Mouse (Mus musculus): ENCODE data around the gene C130074G19Rik.
A peak's percentile ranks its signal among the peaks of the same experiment; 100 is the strongest.

C130074G19Rik gene

GRCm38 (mm10) chr1:184872069-184872819 is 10.8 kb downstream of the C130074G19Rik start:
- peak; percentile 83 for DNase-seq

- DNase-seq = peak; percentile 69
Measured at GRCm38 (mm10) chr1:184871506-184871905, 11.5 kb downstream of the C130074G19Rik start.

- DNase-seq = no peak
Measured at GRCm38 (mm10) chr1:184870646-184871385, 12.2 kb downstream of the C130074G19Rik start.

GRCm38 (mm10) chr1:184869939-184870565 is 13.0 kb downstream of the C130074G19Rik start:
- peak; percentile 87 for DNase-seq

- DNase-seq = no peak
Measured at GRCm38 (mm10) chr1:184867640-184868120, 15.3 kb downstream of the C130074G19Rik start.

- DNase-seq = peak; percentile 57
Measured at GRCm38 (mm10) chr1:184864381-184864801, 18.6 kb downstream of the C130074G19Rik start.

GRCm38 (mm10) chr1:184862636-184863035 is 20.4 kb downstream of the C130074G19Rik start:
- no peak for DNase-seq

GRCm38 (mm10) chr1:184861551-184861950 is 21.5 kb downstream of the C130074G19Rik start:
- DNase-seq = no peak

- DNase-seq = no peak
Measured at GRCm38 (mm10) chr1:184860276-184860675, 22.7 kb downstream of the C130074G19Rik start.

GRCm38 (mm10) chr1:184858253-184858652 is 24.8 kb downstream of the C130074G19Rik start:
- DNase-seq = peak; percentile 71

- DNase-seq = no peak
Measured at GRCm38 (mm10) chr1:184857216-184857615, 25.8 kb downstream of the C130074G19Rik start.

GRCm38 (mm10) chr1:184853922-184854321 is 29.1 kb downstream of the C130074G19Rik start:
- no peak for DNase-seq

GRCm38 (mm10) chr1:184853339-184853738 is 29.7 kb downstream of the C130074G19Rik start:
- DNase-seq = peak; percentile 76

- peak; percentile 97 for DNase-seq
Measured at GRCm38 (mm10) chr1:184851741-184852618, 31.0 kb downstream of the C130074G19Rik start.

GRCm38 (mm10) chr1:184851166-184851565 is 31.9 kb downstream of the C130074G19Rik start:
- peak; percentile 82 for DNase-seq

- no peak for DNase-seq
Measured at GRCm38 (mm10) chr1:184846973-184847372, 36.0 kb downstream of the C130074G19Rik start.

- peak; percentile 75 for DNase-seq
Measured at GRCm38 (mm10) chr1:184846092-184846750, 36.8 kb downstream of the C130074G19Rik start, which contains the start of gene Marc2. Gene Marc2, minus strand, starts transcription at chr1:184846451.

GRCm38 (mm10) chr1:184845111-184846071 is 37.6 kb downstream of the C130074G19Rik start:
- peak; percentile 90 for DNase-seq

GRCm38 (mm10) chr1:184844326-184845066 is 38.5 kb downstream of the C130074G19Rik start:
- DNase-seq = no peak

- DNase-seq = no peak
Measured at GRCm38 (mm10) chr1:184837649-184838048, 45.4 kb downstream of the C130074G19Rik start.

Data from kidney, adult 11 months (tissue).